Mouse (Mus musculus) cortical plate, adult 2 months (tissue): Measurements from ENCODE around the gene Zfp84.

Source experiments
- CTCF ChIP-seq: fragments of 200-500 bp; IDR thresholded peaks from 2 replicates; pipeline ENCODE4 v1.5.1; 2011; ENCODE audit warnings: mild to moderate bottlenecking, control low read depth, low read length; ENCODE audit not compliant: insufficient read depth; ENCODE audit errors: extremely low read depth
- POLR2A ChIP-seq: fragments of 200-500 bp; IDR thresholded peaks from 2 replicates; pipeline ENCODE4 v1.6.1; 2011; ENCODE audit warnings: mild to moderate bottlenecking, low read length, control low read depth; ENCODE audit not compliant: insufficient read depth; ENCODE audit errors: extremely low read depth

DNA sequence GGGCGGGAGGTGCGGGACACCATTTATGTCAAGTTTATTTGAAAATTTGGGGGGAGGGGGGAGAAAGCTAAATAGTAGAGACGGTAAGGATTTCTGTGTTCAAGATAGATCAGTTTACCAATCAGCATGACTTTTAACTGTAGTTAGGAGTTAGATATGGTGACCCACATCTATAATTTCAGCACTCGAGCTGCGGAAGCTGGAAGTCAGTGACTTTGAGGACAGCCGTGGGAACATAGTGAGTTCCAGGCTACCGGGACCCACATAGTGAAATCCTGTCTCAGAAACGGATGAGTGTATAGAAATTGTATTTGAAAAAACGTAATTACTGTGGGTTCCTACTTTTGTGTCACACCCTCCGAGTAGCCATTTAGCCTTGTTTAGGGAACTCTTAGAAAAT, 628 bp downstream of the Zfp84 start:
- TF ChIP-seq CTCF = no peak
- no peak for TF ChIP-seq POLR2A
